Mouse (Mus musculus) T-helper 17 cell (primary cell): ENCODE data around the gene Atp6v0e.

ENCODE experiments used
- in situ Hi-C, 2 experiments: fragments of 300-600 bp; cut with MboI, MseI; formaldehyde crosslinking; loops; 1 replicate in 1 of 2; 2 replicates in 1 of 2; pipeline ENCODE4 v1.15.1; 2025; ENCODE audit warnings: high pct_unique_total_duplicates in 2 of 2

Atp6v0e gene

GRCm38 (mm10) chr17:26715916-26716717 lies 53.1 kb downstream of the Atp6v0e start:
- in situ Hi-C loops: no loop called here

GRCm38 (mm10) chr17:26717868-26718267 lies 54.8 kb downstream of the Atp6v0e start:
- in situ Hi-C loops: no loop called here

DNA sequence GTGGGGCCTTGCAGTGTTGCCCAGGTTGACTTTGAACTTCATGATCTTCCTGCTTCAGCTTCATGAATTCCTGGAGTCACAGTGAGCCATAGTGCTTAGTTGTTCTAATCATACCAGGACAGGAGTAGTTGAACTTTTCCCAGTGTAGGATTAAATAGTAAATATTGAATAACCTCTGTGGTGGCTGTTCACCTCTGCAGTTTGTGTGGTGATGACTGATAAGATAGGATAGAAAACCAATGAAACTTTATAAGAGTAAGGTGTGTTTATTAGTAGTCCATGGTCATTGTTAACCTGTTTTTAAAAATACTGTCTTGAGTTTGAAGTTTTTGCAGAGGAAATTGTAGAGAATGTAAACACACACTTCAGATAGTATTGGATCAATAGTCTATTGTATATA lies 56.4 kb downstream of the Atp6v0e start:
- in situ Hi-C loops: no loop called here

DNA sequence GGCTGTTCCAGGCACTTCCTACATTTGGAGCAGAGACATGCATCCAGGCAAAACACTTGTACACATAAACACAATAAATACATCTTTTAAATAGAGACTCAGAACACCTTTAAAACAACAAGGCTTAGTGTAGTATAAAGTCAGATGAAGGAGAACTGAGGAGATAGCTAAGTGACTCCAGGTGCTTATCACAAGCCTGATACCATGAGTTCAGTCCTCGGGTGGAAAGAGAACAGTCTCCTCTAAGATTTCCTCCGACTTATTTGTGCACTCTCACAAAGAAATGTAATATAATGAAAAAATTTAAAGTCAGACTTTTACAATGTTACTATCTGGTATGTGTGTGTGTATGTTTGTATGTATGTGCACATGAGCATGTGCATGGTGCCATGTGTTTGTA lies 58.8 kb downstream of the Atp6v0e start:
- in situ Hi-C loops: loop anchor here in 1 of 2 experiments (10.0 kb wide), 1 partner anchor 173 kb away; no protein-coding TSS in a partner anchor

DNA sequence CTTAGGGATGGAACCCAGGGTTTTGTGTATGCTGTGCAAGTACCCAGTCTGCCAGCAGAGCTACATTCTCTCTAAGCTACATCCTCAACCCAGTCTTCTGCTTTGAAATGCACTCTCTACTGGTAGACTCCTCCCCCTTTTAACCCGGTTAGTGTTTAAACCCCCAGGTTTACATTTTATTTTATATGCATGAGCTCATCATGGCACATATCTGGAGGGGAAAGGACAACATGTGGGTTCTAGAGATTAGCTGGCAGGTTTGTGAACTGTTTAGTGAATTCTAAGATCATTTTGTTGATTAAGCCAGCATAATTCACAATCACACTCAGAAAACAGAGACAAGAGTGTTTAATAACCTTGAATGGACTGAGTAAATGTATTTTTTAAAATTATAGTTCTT lies 61.8 kb downstream of the Atp6v0e start:
- in situ Hi-C loops: loop anchor here in 1 of 2 experiments (10.0 kb wide), 1 partner anchor 170 kb away; no protein-coding TSS in a partner anchor

DNA sequence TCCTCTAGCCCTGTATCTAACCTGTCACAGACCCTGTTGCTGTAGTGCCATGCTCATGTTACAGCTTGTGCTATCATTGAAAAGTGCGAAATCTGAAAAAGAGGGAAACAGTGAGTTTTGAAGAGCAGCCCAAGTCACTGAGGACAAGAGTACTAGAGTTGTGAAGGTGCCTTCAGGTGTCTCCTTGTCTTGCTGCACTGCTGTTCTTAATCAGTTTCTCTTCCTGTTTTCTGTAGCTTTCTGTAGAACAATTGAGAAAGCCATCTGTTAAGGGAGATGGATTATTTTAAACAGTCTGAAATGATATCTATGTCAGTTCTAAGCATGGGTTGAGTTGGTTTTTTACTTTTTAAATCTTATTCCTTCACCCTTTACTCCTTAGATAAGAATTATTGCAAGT lies 63.6 kb downstream of the Atp6v0e start:
- in situ Hi-C loops: loop anchor here in 1 of 2 experiments (10.0 kb wide), 1 partner anchor 168 kb away; no protein-coding TSS in a partner anchor

DNA sequence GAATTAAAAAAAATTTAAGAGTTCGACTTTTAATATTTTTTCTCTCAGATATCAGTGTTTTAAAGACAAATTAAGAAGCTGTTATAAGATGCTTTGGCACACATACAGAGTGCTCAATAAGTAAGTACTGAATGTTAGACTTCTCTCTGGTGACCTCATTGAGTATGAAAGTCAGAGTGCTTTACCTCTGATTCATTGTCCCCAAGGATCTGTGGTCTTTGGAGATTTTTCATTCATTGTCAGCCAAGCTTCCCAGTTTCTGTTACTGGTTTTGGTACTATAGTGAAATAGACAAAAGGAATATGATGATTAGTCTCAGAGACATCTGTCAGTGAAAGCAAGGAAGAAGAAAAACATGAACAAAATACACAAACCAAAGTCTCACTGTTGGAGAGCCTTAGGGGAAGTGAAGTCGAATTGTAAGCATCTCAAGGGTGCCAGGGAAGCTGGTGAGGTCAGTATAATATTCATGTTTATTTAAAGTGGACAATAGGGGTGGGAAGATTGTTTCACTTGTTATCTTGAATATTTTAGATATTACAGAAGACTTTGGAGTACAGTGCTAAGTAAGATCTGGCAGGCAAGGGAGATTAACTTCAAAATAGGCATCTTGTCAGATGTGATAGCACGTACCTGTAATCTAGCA lies 64.2 kb downstream of the Atp6v0e start:
- in situ Hi-C loops: loop anchor here in 1 of 2 experiments (10.0 kb wide), 1 partner anchor 168 kb away; no protein-coding TSS in a partner anchor

DNA sequence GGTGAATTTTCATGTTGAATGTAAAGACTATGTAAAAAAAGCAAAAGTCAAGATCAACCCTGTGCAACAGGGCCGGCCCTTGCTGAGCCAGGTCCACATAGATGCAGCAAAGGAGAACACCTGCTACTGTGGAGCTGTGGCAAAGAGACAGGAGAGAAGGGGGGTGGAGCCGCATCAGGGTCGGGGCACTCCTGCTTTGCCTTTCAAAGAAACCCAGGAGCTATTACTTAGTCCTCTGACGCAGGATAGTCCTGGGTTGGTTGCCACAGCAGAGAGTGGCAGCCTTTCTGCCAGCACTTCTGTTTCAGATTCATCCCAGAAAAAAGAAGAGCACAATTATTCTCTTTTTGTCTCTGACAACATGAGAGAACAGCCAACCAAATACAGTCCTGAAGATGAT lies 79.5 kb downstream of the Atp6v0e start:
- in situ Hi-C loops: loop anchor here in 1 of 2 experiments (10.0 kb wide), 1 partner anchor 512 kb away; no protein-coding TSS in a partner anchor

DNA sequence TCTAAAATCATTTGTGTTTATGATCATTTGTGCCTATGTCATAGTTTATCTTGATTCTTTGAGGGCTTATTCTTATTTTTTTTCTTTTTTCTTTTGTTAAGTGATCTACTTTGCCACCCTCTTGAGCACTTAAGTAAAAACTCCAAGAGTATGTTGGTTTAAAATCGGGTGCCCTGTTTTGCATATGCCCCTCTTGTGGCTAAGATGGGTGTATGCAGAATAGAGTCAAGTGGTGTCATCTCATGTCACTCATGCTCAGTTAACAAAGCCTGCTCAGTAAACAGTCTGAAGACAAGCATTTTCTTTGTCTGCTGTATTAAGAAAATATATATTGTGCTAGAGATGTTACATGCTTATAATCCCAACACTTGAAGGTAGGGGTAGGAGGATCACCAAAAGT lies 80.3 kb downstream of the Atp6v0e start:
- in situ Hi-C loops: loop anchor here in 1 of 2 experiments (10.0 kb wide), 1 partner anchor 512 kb away; no protein-coding TSS in a partner anchor
